Comparison of ENCODE assay signal across 20 mouse cellular contexts in genomic region chr5:100049904-100050303, GRCm38 (mm10). TPM values are rescaled to one million over a fixed set of nuclear protein-coding genes. Genes with fewer than 3 reads are reported as not detected.
DNase-seq lines count a peak whose midpoint lies in the region; ATAC-seq and TF ChIP-seq lines count a peak whose summit lies in the region.
"Had no signal": no experiment of that assay in that cellular context is flagged by ENCODE, and none has a peak within 500 bp of the region (broad histone marks: within the 10 kb centered on the region; RNA-seq: fewer than 3 reads in every experiment).

No protein-coding gene starts in this region.

- H3K27me3 ChIP-seq in hindbrain, postnatal 0 days (ENCODE audit: insufficient read depth, low read length), result no peaks in the 10 kb centered on the region
- H3K27me3 ChIP-seq in hindbrain, embryonic 13.5 days, result no peaks in the 10 kb centered on the region
- H3K27me3 ChIP-seq in midbrain, postnatal 0 days (ENCODE audit: insufficient read depth, low read length), result no peaks in the 10 kb centered on the region
- no peaks in the 10 kb centered on the region for H3K27me3 ChIP-seq in midbrain, embryonic 15.5 days (replicated peaks)
- H3K27me3 ChIP-seq: embryonic facial prominence, embryonic 12.5 days; forebrain, embryonic 15.5 days; hindbrain, embryonic 12.5 days had no signal

- no peak overlapping the region for H3K4me3 ChIP-seq in hindbrain, postnatal 0 days (ENCODE audit: low read length)
- H3K4me3 ChIP-seq in hindbrain, embryonic 13.5 days, result no peak overlapping the region
- H3K4me3 ChIP-seq in left cerebral cortex, adult 2 months, result no peak overlapping the region
- no peak overlapping the region for H3K4me3 ChIP-seq in midbrain, postnatal 0 days (ENCODE audit: low read depth, low read length)
- no peak overlapping the region for H3K4me3 ChIP-seq in midbrain, embryonic 15.5 days
- H3K4me3 ChIP-seq: embryonic facial prominence, embryonic 12.5 days; forebrain, embryonic 15.5 days; heart, embryonic 10.5 days; hindbrain, embryonic 12.5 days had no signal

- no peak overlapping the region for H3K4me2 ChIP-seq in hindbrain, postnatal 0 days (ENCODE audit: low read depth, low read length)
- no peak overlapping the region for H3K4me2 ChIP-seq in hindbrain, embryonic 13.5 days
- no peak overlapping the region for H3K4me2 ChIP-seq in midbrain, postnatal 0 days (ENCODE audit: low read depth, low read length, poor library complexity, severe bottlenecking)
- no peak overlapping the region for H3K4me2 ChIP-seq in midbrain, embryonic 15.5 days
- H3K4me2 ChIP-seq: embryonic facial prominence, embryonic 12.5 days; forebrain, embryonic 15.5 days; hindbrain, embryonic 12.5 days had no signal

- H3K27ac ChIP-seq in hindbrain, postnatal 0 days, result no peak overlapping the region
- H3K27ac ChIP-seq in hindbrain, embryonic 13.5 days, result no peak overlapping the region
- no peak overlapping the region for H3K27ac ChIP-seq in left cerebral cortex, adult 2 months
- no peak overlapping the region for H3K27ac ChIP-seq in midbrain, postnatal 0 days (ENCODE audit: low read depth, low read length)
- H3K27ac ChIP-seq in midbrain, embryonic 15.5 days, result no peak overlapping the region
- H3K27ac ChIP-seq: embryonic facial prominence, embryonic 12.5 days; forebrain, embryonic 15.5 days; heart, embryonic 10.5 days; hindbrain, embryonic 12.5 days had no signal

- no peak for DNase-seq in hindbrain, postnatal 0 days (ENCODE audit: low spot score)
- DNase-seq in left cerebral cortex, adult 2 months (ENCODE audit: extremely low spot score in 1 of 2, low spot score in 2 of 2), result no peak
- no peak for DNase-seq in left cerebral cortex, postnatal 36 days (ENCODE audit: low spot score in 2 of 2)
- DNase-seq in midbrain, postnatal 0 days (ENCODE audit: low spot score), result no peak
- DNase-seq in spleen, postnatal 14 days (ENCODE audit: low spot score in 2 of 2), result no peak
- DNase-seq: adrenal gland, adult 2 months; adrenal gland, postnatal 25 days; B cell, adult 2 months; cerebellum, adult 8-10 months; cerebellum, postnatal 14 days; gastrocnemius, postnatal 36 days; heart, adult 11 months; heart, postnatal 10 days; heart, postnatal 4 days had no signal

- peaks cover 15% of the 10 kb centered on the region; the same call in 1 of the 2 replicates for H3K4me1 ChIP-seq in hindbrain, postnatal 0 days (ENCODE audit: insufficient read depth, low read length)
- peaks cover 41% of the 10 kb centered on the region for H3K4me1 ChIP-seq in hindbrain, embryonic 13.5 days (replicated peaks)
- no peaks in the 10 kb centered on the region for H3K4me1 ChIP-seq in midbrain, postnatal 0 days (ENCODE audit: insufficient read depth, low read length)
- H3K4me1 ChIP-seq in midbrain, embryonic 15.5 days, result peaks cover 27% of the 10 kb centered on the region

- intact Hi-C loops in left cerebral cortex, adult 2 months (cut with DNase I), result no loop called here
- intact Hi-C loops in left cerebral cortex, postnatal 36 days (cut with DNase I), result no loop called here

- H3K9ac ChIP-seq in hindbrain, postnatal 0 days (replicated peaks; ENCODE audit: low read length), result no peak overlapping the region
- no peak overlapping the region for H3K9ac ChIP-seq in hindbrain, embryonic 13.5 days
- no peak overlapping the region for H3K9ac ChIP-seq in midbrain, postnatal 0 days (replicated peaks; ENCODE audit: low read length, poor library complexity, severe bottlenecking)
- no peak overlapping the region for H3K9ac ChIP-seq in midbrain, embryonic 15.5 days
- H3K9ac ChIP-seq: embryonic facial prominence, embryonic 12.5 days; forebrain, embryonic 15.5 days; hindbrain, embryonic 12.5 days had no signal

- H3K9me3 ChIP-seq in hindbrain, postnatal 0 days (ENCODE audit: low read length), result no peaks in the 10 kb centered on the region
- no peaks in the 10 kb centered on the region for H3K9me3 ChIP-seq in hindbrain, embryonic 13.5 days
- no peaks in the 10 kb centered on the region for H3K9me3 ChIP-seq in midbrain, postnatal 0 days (ENCODE audit: low read length)
- H3K9me3 ChIP-seq in midbrain, embryonic 15.5 days, result no peaks in the 10 kb centered on the region
- H3K9me3 ChIP-seq: embryonic facial prominence, embryonic 12.5 days; forebrain, embryonic 15.5 days; heart, embryonic 10.5 days; hindbrain, embryonic 12.5 days had no signal

- 87% methylated on average over 3 of the region's 3 CpGs for WGBS in hindbrain, postnatal 0 days
- WGBS in hindbrain, embryonic 13.5 days, result 90% methylated on average over 3 of the region's 3 CpGs
- WGBS in midbrain, postnatal 0 days, result 99% methylated on average over 3 of the region's 3 CpGs
- WGBS in midbrain, embryonic 15.5 days, result 93% methylated on average over 3 of the region's 3 CpGs

- ATAC-seq in hindbrain, postnatal 0 days, result no peak
- ATAC-seq in hindbrain, embryonic 13.5 days (ENCODE audit: low FRiP score), result no peak
- ATAC-seq in midbrain, postnatal 0 days (ENCODE audit: low FRiP score), result no peak
- ATAC-seq in midbrain, embryonic 15.5 days (replicated peaks), result no peak
- ATAC-seq: forebrain, embryonic 15.5 days had no signal

- no peaks in the 10 kb centered on the region for H3K36me3 ChIP-seq in hindbrain, postnatal 0 days (ENCODE audit: insufficient read depth, low read length)
- H3K36me3 ChIP-seq in hindbrain, embryonic 13.5 days, result peaks cover 9% of the 10 kb centered on the region; the same call in 1 of the 2 replicates
- H3K36me3 ChIP-seq in midbrain, postnatal 0 days (ENCODE audit: insufficient read depth, low read length), result no peaks in the 10 kb centered on the region
- no peaks in the 10 kb centered on the region for H3K36me3 ChIP-seq in midbrain, embryonic 15.5 days (replicated peaks)
- H3K36me3 ChIP-seq: forebrain, embryonic 15.5 days had no signal

- peak; percentile 6; the same call in 1 of the 2 replicates for TF ChIP-seq CTCF in hindbrain, postnatal 0 days (IDR thresholded peaks at IDR 0.05; ENCODE audit: low read depth)
- peak; percentile 14 for TF ChIP-seq CTCF in left cerebral cortex, adult 2 months (IDR thresholded peaks at IDR 0.05)
- peak; percentile 26; the same call in 1 of the 2 replicates for TF ChIP-seq CTCF in midbrain, postnatal 0 days (IDR thresholded peaks at IDR 0.05)

RNA-seq across cellular contexts. Expression of gene Enoph1, which starts 10.1 kb away (rescaled TPM):
- 41.6 and 55.6 TPM in 2 replicates for total RNA-seq in hindbrain, postnatal 0 days (2014; rRNA removed)
- polyA plus RNA-seq in hindbrain, postnatal 0 days (2015; fragmentation: Nextera tagmentation; extraction: Ambion mirVana), result 48.6 and 49.0 TPM in 2 replicates
- polyA plus RNA-seq in hindbrain, embryonic 13.5 days (2015; fragmentation: Nextera tagmentation; extraction: Ambion mirVana), result 39.5 and 42.4 TPM in 2 replicates
- total RNA-seq in left cerebral cortex, adult 2 months (2021), result 10 to 100 TPM; 50.3 to 55.7 TPM
- 10 to 100 TPM; 51.6 to 54.5 TPM for total RNA-seq in left cerebral cortex, postnatal 36 days (2021)
- total RNA-seq in midbrain, postnatal 0 days (2014; rRNA removed), result 50.0 and 54.7 TPM in 2 replicates
- polyA plus RNA-seq in midbrain, postnatal 0 days (2015; fragmentation: Nextera tagmentation; extraction: Ambion mirVana), result 55.0 and 56.3 TPM in 2 replicates
- 51.7 and 56.2 TPM in 2 replicates for polyA plus RNA-seq in midbrain, embryonic 15.5 days (2015; fragmentation: Nextera tagmentation; extraction: Ambion mirVana)

RNA-seq across cellular contexts. Expression of gene Hnrnpdl, which starts 10.4 kb away (rescaled TPM):
- total RNA-seq in hindbrain, postnatal 0 days (2014; rRNA removed), result 107 and 121 TPM in 2 replicates
- 184 and 193 TPM in 2 replicates for polyA plus RNA-seq in hindbrain, postnatal 0 days (2015; fragmentation: Nextera tagmentation; extraction: Ambion mirVana)
- 231 and 237 TPM in 2 replicates for polyA plus RNA-seq in hindbrain, embryonic 13.5 days (2015; fragmentation: Nextera tagmentation; extraction: Ambion mirVana)
- total RNA-seq in left cerebral cortex, adult 2 months (2021), result 100 to 1,000 TPM; 177 to 178 TPM
- total RNA-seq in left cerebral cortex, postnatal 36 days (2021), result 100 to 1,000 TPM; 158 to 173 TPM
- 145 and 171 TPM in 2 replicates for total RNA-seq in midbrain, postnatal 0 days (2014; rRNA removed)
- polyA plus RNA-seq in midbrain, postnatal 0 days (2015; fragmentation: Nextera tagmentation; extraction: Ambion mirVana), result 203 and 214 TPM in 2 replicates
- polyA plus RNA-seq in midbrain, embryonic 15.5 days (2015; fragmentation: Nextera tagmentation; extraction: Ambion mirVana), result 221 and 226 TPM in 2 replicates
